8 mouse cellular contexts compared by ENCODE assay signal in genomic region chr5:115430187-115430960, GRCm38 (mm10). TPM values are rescaled to one million over a fixed set of nuclear protein-coding genes. Genes with fewer than 3 reads are reported as not detected.
DNase-seq lines count a peak whose midpoint lies in the region; ATAC-seq and TF ChIP-seq lines count a peak whose summit lies in the region.

No protein-coding gene starts in this region.

- WGBS in limb, embryonic 14.5 days, result 6% methylated on average over 43 of the region's 73 CpGs
- 2% methylated on average over 56 of the region's 73 CpGs for WGBS in stomach, embryonic 15.5 days

- no peaks in the 10 kb centered on the region for H3K27me3 ChIP-seq in limb, embryonic 14.5 days (ENCODE audit: control insufficient read depth, insufficient read depth, low read length)
- no peaks in the 10 kb centered on the region; the same call in 1 of the 2 replicates for H3K27me3 ChIP-seq in stomach, embryonic 15.5 days (replicated peaks)

- TF ChIP-seq POLR2A in limb, embryonic 14.5 days (IDR thresholded peaks at IDR 0.05; ENCODE audit: borderline replicate concordance, extremely low read depth, insufficient read depth, insufficient read length), result no peak

- H3K4me2 ChIP-seq in limb, embryonic 14.5 days (replicated peaks; ENCODE audit: low read depth, low read length, severe bottlenecking), result peak overlapping the region; percentile 91
- peak overlapping the region; percentile 91 for H3K4me2 ChIP-seq in stomach, embryonic 15.5 days

- no peaks in the 10 kb centered on the region for H3K9me3 ChIP-seq in limb, embryonic 14.5 days (ENCODE audit: control insufficient read depth, low read length)
- H3K9me3 ChIP-seq in stomach, embryonic 15.5 days, result no peaks in the 10 kb centered on the region

- H3K4me3 ChIP-seq in limb, embryonic 14.5 days (replicated peaks; ENCODE audit: low read length), result peak overlapping the region; percentile 92
- peak overlapping the region; percentile 90 for H3K4me3 ChIP-seq in stomach, embryonic 15.5 days (replicated peaks)

- peak; percentile 5; the same call in 1 of the 2 replicates for ATAC-seq in limb, embryonic 14.5 days (ENCODE audit: low FRiP score, low read depth)
- ATAC-seq in stomach, embryonic 15.5 days (ENCODE audit: insufficient read depth, low FRiP score, low read depth), result no peak

- peak overlapping the region; percentile 63 for H3K27ac ChIP-seq in limb, embryonic 14.5 days (replicated peaks; ENCODE audit: low read depth, low read length)
- H3K27ac ChIP-seq in stomach, embryonic 15.5 days, result peak overlapping the region; percentile 59

- peaks cover 34% of the 10 kb centered on the region for H3K4me1 ChIP-seq in limb, embryonic 14.5 days (ENCODE audit: control insufficient read depth, insufficient read depth, low read length)
- peaks cover 28% of the 10 kb centered on the region for H3K4me1 ChIP-seq in stomach, embryonic 15.5 days

- peak; percentile 23 for DNase-seq in cerebellum, adult 9-10 months
- no peak for DNase-seq in cerebellum, adult 11 months
- peak; percentile 40 for DNase-seq in ovary, postnatal 36 days (ENCODE audit: low spot score)
- no peak for DNase-seq in ovary, postnatal 10 days (ENCODE audit: low spot score)
- DNase-seq in limb, embryonic 14.5 days (ENCODE audit: low spot score), result no peak
- DNase-seq in layer of hippocampus, adult 8-10 months (ENCODE audit: low spot score in 2 of 2), result no peak
- DNase-seq in spleen, adult 18-20 months, result no peak

- H3K9ac ChIP-seq in limb, embryonic 14.5 days (ENCODE audit: low read depth, low read length, severe bottlenecking), result peak overlapping the region; percentile 96
- peak overlapping the region; percentile 91 for H3K9ac ChIP-seq in stomach, embryonic 15.5 days

- H3K36me3 ChIP-seq in limb, embryonic 14.5 days (ENCODE audit: control insufficient read depth, insufficient read depth, low read length), result peaks cover 21% of the 10 kb centered on the region
- no peaks in the 10 kb centered on the region for H3K36me3 ChIP-seq in stomach, embryonic 15.5 days

RNA-seq across cellular contexts. Expression of gene Msi1, which starts 1.0 kb away (rescaled TPM):
- 40.6 and 51.6 TPM in 2 replicates for polyA plus RNA-seq in limb, embryonic 14.5 days (2012; rRNA removed)
- 15.5 and 18.0 TPM in 2 replicates for polyA plus RNA-seq in limb, embryonic 14.5 days (2014; fragmentation: Nextera tagmentation; extraction: Ambion mirVana)
- polyA plus RNA-seq in stomach, embryonic 15.5 days (2015; fragmentation: Nextera tagmentation; extraction: Ambion mirVana), result 8.0 and 8.3 TPM in 2 replicates
- 10 to 100 TPM; 57.2 to 62.6 (median 60.8) TPM for total RNA-seq in layer of hippocampus, adult 8-10 months (2022)

RNA-seq across cellular contexts. Expression of gene Pla2g1b, which starts 35.7 kb away (rescaled TPM):
- not detected in 2 replicates for polyA plus RNA-seq in limb, embryonic 14.5 days (2012; rRNA removed)
- not detected in 2 replicates for polyA plus RNA-seq in limb, embryonic 14.5 days (2014; fragmentation: Nextera tagmentation; extraction: Ambion mirVana)
- 12.0 and 15.4 TPM in 2 replicates for polyA plus RNA-seq in stomach, embryonic 15.5 days (2015; fragmentation: Nextera tagmentation; extraction: Ambion mirVana)
- not detected for total RNA-seq in layer of hippocampus, adult 8-10 months (2022)

RNA-seq across cellular contexts. Expression of gene Sirt4, which starts 54.2 kb away (rescaled TPM):
- polyA plus RNA-seq in limb, embryonic 14.5 days (2012; rRNA removed), result 69.2 and 82.4 TPM in 2 replicates
- 20.4 and 24.1 TPM in 2 replicates for polyA plus RNA-seq in limb, embryonic 14.5 days (2014; fragmentation: Nextera tagmentation; extraction: Ambion mirVana)
- 21.7 and 26.6 TPM in 2 replicates for polyA plus RNA-seq in stomach, embryonic 15.5 days (2015; fragmentation: Nextera tagmentation; extraction: Ambion mirVana)
- total RNA-seq in layer of hippocampus, adult 8-10 months (2022), result 10 to 100 TPM; 34.0 to 58.6 (median 41.9) TPM

Comparison
In these comparisons a context has a peak if more than half of its experiments do, and no peak if none do; other contexts are left out.
1. DNase-seq: peak in cerebellum, adult 9-10 months (single experiment) and ovary, postnatal 36 days (single experiment); none in cerebellum, adult 11 months (single experiment), ovary, postnatal 10 days (single experiment), limb, embryonic 14.5 days (single experiment), layer of hippocampus, adult 8-10 months (0 of 2) and spleen, adult 18-20 months (0 of 2).
2. RNA of gene Pla2g1b, which starts 35.7 kb away (polyA plus RNA-seq): 12.0 to 15.4 TPM in stomach, embryonic 15.5 days; not detected in limb, embryonic 14.5 days; every median in the first group is over 10 times any median in the second.